Mouse (Mus musculus) CD4-positive, CD25-positive, alpha-beta regulatory T cell, adult 4 months (primary cell): Measurements from ENCODE around the gene Vamp1. TPM values are rescaled to one million over a fixed set of nuclear protein-coding genes. Genes with fewer than 3 reads are reported as not detected.
"Not testable (repeated sequence)": the region's sequence is repeated elsewhere in the genome, so short reads cannot be mapped to it uniquely, and the experiment has no call there.

Experiments
- ATAC-seq: one replicate; pipeline ENCODE4 v1.8.0; 2017
- polyA plus RNA-seq, 2 experiments: library from polyadenylated mRNA; unstranded; fragments of 100-300 nt; shearing (Covaris generic); gene quantifications; one replicate each; pipeline ENCODE4 v1.2.1; 2017

Gene Vamp1
- polyA plus RNA-seq, 2 experiments from 2014 or later = 17.0 to 28.4 TPM

GRCm38 (mm10) chr6:125252711-125253110, 37.4 kb downstream of the Vamp1 start:
- ATAC-seq = no peak

DNA sequence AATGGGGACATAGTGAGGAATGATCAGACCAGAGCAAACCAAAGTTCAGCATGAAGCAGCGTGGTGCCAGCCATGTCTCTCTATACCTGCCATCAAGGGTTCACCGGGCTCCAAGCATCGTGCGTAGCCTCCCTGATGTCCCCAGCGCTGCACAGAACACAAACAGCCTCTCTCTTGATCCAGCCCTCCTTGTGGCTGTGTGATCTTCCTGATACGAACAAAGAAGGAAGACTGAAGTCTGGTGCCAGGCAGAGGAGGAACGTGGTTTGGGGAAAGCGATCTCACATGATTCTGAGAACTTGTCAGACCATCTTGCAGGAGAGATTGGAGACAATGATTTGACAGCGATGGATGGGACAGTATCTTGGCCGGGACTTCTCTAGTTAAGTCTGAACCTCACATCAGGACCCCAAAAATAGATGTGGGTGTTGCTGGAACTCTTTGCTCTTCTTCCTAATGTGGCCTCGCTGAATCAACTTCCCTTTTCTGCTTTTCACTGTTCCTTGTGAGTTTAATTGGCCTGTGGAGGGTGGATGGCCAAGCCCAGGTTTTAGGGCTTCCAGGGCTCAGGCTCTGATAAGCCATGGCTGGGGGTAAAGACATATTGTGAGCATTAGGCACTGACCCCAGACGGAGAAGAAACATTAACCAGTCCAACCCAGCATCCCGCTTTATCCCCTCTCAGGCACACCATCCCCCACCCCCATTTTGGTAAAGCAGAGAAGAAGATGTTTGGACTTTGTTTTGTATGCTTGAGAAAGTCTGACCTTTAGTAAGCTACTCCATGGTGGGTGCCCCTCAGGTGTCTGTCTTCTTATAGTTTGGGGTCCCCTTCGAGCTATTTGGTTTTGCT, 38.7 kb downstream of the Vamp1 start:
- ATAC-seq = no peak

- no peak for ATAC-seq
These were observed 40.2 kb downstream of the Vamp1 start for GRCm38 (mm10) chr6:125255516-125256044.

DNA sequence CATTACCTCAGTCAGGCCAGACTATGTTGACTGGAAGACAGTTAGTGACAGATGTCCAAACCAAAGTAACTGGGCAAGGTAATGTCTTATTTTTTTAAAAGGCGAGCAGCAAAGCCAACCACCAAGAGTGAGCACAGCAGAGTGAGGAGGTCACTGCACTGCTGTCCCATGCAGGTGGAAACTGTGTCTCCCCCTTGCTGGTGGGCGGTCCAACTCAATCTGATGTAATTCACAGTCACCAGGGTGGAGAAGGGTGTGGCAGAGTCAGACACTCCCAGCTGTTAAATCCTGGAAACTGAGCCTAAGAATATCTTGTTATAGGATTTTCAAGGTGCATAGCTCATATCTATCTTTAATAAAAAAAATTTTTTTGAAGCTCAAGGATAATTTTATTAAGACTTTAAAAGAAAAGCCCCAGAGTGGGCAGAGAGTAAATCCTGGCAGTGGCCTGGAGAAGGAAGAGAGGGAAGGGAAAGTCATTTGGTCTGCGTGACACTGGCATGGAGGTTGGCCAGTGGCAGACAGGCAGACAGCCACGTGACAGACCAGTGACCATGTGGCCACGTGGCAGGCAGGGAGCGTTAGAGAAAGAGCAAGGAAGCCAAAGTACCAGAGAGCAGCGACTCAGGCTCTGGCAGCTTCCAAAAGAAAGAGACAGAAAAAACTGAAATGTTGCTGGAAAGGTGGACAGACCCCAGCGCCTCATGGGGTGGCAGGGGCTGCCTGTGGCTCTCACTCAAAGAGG, 41.0 kb downstream of the Vamp1 start:
- ATAC-seq = no peak

DNA sequence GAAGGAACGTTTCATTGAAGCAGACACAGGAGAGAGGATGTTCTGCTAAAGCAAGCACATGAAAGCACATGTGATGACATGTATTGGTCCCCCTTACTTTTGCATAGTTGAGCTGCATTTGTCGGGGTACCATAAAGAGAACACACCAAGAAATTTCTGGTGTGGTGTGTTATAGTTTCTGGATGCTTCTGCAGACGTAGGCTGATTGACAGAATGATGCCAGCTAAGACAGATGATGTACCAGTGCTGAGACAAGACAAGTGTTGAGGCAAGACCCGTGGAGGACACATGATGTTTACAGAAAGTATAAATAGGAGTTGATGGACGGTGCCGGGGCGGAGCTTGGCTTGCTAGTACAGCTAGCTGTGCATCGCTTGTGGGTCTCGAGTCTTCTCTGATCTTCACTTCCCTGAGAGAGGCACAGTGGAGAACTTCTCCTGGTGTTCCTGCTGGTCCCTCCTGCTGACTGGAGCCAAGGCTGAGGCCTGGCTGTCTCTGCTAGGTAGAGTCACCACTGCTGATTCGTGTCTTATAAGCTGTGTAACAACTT, 44.7 kb downstream of the Vamp1 start:
- ATAC-seq = peak; percentile 33

DNA sequence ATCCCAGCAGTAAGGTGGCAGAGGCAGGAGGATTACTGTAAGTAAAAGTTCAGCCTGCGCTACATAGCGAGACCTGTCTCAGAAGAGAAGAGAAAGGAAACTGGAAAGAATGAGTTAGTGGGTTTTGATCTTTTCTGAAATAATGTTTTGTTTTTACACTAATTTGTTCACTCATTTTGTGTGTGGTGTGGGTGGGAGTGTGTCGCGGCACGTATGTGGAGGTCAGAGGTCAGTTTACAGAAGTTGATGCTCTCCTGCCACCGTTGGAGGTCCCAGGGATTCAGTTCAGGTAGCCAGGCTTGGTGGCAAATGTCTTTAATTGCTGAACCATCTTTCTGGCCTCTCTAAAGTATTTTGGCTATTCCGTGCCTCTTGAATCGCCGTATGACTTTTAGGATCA, 48.9 kb downstream of the Vamp1 start:
- no peak for ATAC-seq

DNA sequence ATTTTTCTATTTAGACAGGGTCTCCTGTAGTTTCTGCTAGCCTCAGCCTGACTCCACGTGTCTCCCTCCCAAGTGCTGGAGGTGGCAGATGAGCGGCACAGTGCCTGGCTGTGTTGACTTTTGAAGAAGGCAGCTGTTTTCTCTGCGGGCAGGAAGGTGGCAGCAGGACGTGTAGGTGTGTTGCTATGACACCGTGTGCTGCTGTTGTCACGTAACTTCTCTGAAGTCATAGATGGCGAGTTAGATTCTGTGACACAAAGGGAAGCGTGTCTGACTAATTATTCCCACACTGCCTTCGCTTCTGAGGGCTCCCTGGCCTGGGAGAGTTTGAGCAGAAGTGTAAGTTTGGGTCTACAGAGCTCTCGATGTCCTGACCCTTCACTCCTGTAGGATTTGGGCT, 49.9 kb downstream of the Vamp1 start:
- peak; percentile 87 for ATAC-seq

DNA sequence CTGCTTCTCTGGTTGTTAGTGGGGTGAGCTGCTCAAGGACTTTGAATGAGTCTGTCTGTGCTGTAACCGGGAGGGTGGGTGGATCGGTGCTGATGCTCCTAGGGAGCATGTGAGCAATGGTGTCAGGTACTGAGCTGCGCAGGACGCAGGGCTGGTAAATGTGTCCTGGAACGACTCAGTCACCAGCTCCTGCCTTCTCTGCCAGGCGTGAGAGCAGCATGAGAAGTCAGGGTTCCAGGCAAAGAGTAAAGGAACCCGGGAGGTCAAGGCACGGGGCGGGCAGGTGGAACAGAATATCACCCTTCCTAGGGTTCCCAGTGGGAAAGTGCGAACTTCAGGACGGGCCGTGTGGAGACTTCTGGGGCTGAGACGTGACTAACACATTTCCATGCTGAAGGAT, 50.7 kb downstream of the Vamp1 start:
- ATAC-seq = peak; percentile 23

DNA sequence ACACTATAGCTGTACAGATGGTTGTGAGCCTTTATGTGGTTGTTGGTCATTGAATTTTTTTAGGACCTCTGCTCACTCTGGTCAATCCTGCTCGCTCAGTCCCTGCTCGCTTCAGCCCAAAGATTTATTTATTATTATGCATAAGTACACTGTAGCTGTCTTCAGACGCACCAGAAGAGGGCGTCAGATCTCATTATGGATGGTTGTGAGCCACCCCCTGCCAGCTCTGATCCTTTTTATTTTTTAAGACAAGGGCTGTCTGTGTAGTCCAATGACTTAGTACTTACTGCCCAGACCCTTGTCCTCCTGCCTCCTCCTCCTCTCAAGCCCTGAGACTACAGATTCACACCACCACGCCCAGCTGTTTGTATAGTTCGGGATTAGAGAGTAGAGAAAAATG, 51.2 kb downstream of the Vamp1 start:
- peak; percentile 10 for ATAC-seq

DNA sequence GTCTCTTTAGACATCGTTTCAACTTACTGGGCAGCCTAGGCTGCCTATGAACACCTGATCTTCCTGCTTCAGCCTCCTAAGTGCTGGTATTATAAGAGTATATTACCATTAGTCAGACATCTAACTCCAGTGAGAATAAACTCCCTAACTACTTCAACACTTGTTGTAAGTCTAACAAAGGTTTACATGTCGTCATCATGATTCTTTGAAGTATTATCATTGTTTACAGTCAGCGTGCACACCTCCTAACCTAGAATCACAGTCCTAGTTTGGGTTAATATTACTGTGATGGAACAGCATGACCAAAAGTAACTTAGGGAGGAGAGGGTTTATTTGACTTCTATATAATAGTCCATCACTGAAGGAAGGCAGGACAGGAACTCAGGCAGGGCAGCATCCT, 52.1 kb downstream of the Vamp1 start:
- ATAC-seq = no peak

DNA sequence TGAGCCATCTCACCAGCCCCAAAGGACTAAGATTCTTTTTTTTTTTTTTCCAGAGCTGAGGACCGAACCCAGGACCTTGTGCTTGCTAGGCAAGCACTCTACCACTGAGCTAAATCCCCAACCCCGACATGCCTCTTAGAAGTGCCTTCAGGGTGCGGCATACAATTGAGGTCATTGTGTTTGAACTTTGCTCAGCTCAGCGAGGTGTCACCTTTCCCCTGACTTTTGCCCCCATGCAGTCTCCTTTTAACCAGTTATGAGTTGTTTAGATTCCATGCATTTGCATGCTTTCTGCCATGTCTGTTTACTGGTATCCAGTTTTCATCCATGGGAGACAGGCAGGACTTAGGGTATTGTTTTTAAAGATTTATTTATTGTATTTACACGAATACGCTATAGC, 53.4 kb downstream of the Vamp1 start:
- ATAC-seq = no peak

DNA sequence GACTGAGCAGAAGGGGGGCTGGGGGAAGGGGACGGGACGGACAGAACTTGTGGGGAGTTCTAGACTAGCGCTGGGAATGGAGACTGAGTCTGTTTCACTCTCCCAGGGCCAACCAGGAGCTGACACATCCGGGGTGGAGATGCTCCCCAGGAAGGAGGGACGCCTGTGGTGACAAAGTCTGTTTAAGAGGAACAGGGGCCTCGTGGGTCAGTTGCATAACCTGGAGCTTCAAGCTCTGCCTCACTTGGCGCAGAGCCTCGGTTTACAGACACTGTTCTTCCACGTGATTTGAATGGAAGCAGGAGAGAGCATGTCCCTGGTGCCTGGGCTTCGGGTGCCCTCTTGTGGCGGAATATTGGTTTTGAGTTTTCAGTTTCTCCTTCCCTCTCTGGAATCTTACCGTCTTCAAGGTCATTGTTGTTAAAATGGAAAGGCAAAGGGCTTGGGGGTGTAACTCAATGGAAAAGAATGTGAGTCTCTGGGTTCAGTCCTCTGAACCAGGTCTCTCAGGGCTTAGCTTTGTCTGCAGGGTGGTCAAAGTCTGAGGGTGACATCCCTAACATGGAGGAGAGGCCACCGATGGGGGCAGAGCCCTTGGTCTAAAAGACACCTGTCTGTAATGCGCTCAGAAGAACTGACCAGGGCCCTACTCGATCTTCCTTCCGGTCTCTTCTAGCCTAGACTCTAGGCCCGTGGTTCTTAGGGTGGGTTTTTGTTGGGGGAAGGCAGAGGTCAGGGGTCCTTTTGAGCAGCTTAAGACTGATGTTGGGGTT, 56.3 kb downstream of the Vamp1 start:
- peak; percentile 74 for ATAC-seq

- ATAC-seq = no peak
These were observed 57.0 kb downstream of the Vamp1 start for GRCm38 (mm10) chr6:125272228-125272785.

DNA sequence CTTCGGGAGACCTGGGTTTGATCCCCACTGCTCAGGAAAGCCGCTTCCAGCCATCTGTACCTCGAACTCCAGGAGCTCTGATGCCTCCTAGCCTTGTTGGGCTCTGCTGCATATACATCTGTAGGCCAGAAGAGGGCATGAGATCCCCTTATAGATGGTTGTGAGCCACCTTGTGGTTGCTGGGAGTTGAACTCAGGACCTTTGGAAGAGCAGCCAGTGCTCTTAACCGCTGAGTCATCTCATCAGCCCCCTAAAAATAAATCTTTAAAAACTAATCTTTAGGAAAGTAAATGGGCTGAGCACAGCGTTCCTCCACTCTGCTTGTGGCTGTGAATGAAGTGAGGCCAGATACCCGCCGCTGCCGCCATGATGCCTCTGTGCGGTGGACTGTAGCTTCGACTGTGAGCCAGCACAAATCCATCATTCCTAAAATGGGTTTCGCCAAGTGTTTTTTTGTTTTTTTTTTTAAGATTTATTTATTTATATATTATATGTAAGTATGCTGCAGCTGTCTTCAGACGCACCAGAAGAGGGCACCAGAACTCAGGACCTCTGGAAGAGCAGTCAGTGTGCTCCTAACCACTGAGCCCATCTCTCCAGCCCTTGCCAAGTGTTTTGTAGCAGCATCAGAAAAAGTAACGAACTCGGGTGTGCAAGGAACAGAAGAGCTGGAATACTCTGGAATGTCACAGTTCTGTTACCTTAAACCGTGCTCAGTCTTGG, 59.7 kb downstream of the Vamp1 start:
- peak; percentile 37 for ATAC-seq

DNA sequence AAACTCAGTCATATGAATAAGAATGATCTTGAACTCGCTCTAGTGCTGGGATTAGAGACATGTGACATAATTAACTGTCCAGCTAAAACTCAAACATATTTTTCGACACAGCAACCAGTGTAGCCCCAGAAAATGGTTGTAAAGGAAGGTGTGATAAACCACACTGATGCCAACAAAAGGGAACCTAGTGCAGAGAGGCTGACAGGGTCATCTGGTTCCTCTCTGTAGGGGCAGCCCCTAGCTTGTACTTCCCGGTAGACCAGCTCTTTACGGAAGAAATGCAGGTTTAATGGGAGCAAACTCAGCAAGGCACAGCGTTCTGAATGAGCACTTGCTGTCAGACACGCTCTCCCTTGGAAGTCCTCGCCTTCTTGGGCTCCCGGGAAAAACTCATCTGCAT, 64.4 kb downstream of the Vamp1 start:
- no peak for ATAC-seq

GRCm38 (mm10) chr6:125282721-125283120, 67.4 kb downstream of the Vamp1 start:
- not testable (repeated sequence) for ATAC-seq

- ATAC-seq = no peak
These were observed 68.9 kb downstream of the Vamp1 start for GRCm38 (mm10) chr6:125284250-125284649.

GRCm38 (mm10) chr6:125284751-125285150, 69.4 kb downstream of the Vamp1 start:
- ATAC-seq = no peak

DNA sequence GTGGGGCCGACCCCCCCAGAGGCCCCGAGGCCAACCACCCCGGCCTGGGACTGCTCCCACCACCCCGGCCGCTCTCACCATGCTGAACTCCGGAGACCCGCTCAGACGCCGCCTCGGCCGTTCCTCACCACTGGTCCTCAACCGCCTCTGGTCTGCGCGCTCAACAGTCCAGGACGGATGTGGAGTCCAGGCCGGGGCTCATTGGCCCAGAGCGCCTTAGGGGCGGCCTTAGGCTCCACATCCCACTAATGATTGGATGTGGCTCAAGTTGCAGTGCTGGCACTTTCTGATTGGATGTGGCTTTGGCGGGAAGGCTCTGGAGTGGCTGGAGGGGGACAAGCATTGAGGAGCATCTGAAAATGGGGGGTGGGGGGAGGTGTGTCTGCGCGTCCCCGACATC, 70.5 kb downstream of the Vamp1 start, which contains the start of gene Tuba3a:
TSS of gene Tuba3a (minus strand) at position 153 of the 400 bp plus-strand sequence.
- ATAC-seq = no peak

GRCm38 (mm10) chr6:125286944-125287343, 71.6 kb downstream of the Vamp1 start:
- no peak for ATAC-seq

- ATAC-seq = no peak
These were observed 73.4 kb downstream of the Vamp1 start for GRCm38 (mm10) chr6:125288730-125289129.
